Mouse (Mus musculus) large intestine, adult 2 months (tissue): ENCODE results near the gene H2-Ab1. TPM values are rescaled to one million over a fixed set of nuclear protein-coding genes. Genes with fewer than 3 reads are reported as not detected.
"Not testable (repeated sequence)": the region's sequence is repeated elsewhere in the genome, so short reads cannot be mapped to it uniquely, and the experiment has no call there.

Experiments used
- DNase-seq: peaks from one replicate; pipeline ENCODE4 v3.0.0-alpha.2; 2012; ENCODE audit warnings: low read depth, low spot score
- WGBS: fragments of 180-500 bp; shearing (Covaris S2); methylation state at CpG from one replicate; pipeline ENCODE4 v1.1.7; 2018; 5-methylcytosine and 5-hydroxymethylcytosine counted together
- polyA plus RNA-seq: library from polyadenylated mRNA; depleted of rRNA; stranded (reverse); fragments of >200 nt; gene quantifications from 2 replicates; pipeline ENCODE4 v1.2.3, GENCODE M21; 2012; rRNA removed

Gene H2-Ab1
- polyA plus RNA-seq, 1 experiment: 3,098 TPM

- DNase-seq: no peak
- 86% methylated on average over 2 of the region's 2 CpGs for WGBS
Measured at GRCm38 (mm10) chr17:34303789-34304188, 46.3 kb downstream of the H2-Ab1 start.

GRCm38 (mm10) chr17:34304751-34305150 is 47.3 kb downstream of the H2-Ab1 start:
- WGBS: 22% methylated on average over 4 of the region's 4 CpGs

GRCm38 (mm10) chr17:34305380-34306030 is 48.0 kb downstream of the H2-Ab1 start, which contains the start of gene H2-Eb1:
H2-Eb1 (plus strand) TSS chr17:34305867.
- no peak for DNase-seq

More at GRCm38 (mm10) chr17:34304751-34305150, 47.3 kb downstream of the H2-Ab1 start:
- no peak for DNase-seq

- WGBS: 78% methylated on average over 2 of the region's 2 CpGs
- no peak for DNase-seq
Measured at GRCm38 (mm10) chr17:34306407-34306806, 48.9 kb downstream of the H2-Ab1 start.

GRCm38 (mm10) chr17:34307216-34307615 is 49.7 kb downstream of the H2-Ab1 start:
- DNase-seq: no peak

- DNase-seq: no peak
- WGBS: 78% methylated on average over 4 of the region's 4 CpGs
Measured at GRCm38 (mm10) chr17:34308161-34308560, 50.7 kb downstream of the H2-Ab1 start.

- WGBS: 38% methylated on average over 10 of the region's 10 CpGs
- DNase-seq: no peak
Measured at GRCm38 (mm10) chr17:34309225-34309624, 51.7 kb downstream of the H2-Ab1 start.

GRCm38 (mm10) chr17:34309683-34310385 is 52.3 kb downstream of the H2-Ab1 start:
- WGBS: 30% methylated on average over 38 of the region's 38 CpGs
- DNase-seq: no peak

GRCm38 (mm10) chr17:34310526-34310925 is 53.0 kb downstream of the H2-Ab1 start:
- not testable (repeated sequence) for DNase-seq
- WGBS: 78% methylated on average over 3 of the region's 3 CpGs

GRCm38 (mm10) chr17:34312185-34312584 is 54.7 kb downstream of the H2-Ab1 start:
- 64% methylated on average over 1 of the region's 1 CpGs for WGBS

GRCm38 (mm10) chr17:34313393-34313792 is 55.9 kb downstream of the H2-Ab1 start:
- no peak for DNase-seq
- WGBS: 25% methylated on average over 3 of the region's 3 CpGs

More at GRCm38 (mm10) chr17:34312185-34312584, 54.7 kb downstream of the H2-Ab1 start:
- no peak for DNase-seq

GRCm38 (mm10) chr17:34314286-34314685 is 56.8 kb downstream of the H2-Ab1 start:
- WGBS: 50% methylated on average over 9 of the region's 9 CpGs

GRCm38 (mm10) chr17:34315512-34315911 is 58.0 kb downstream of the H2-Ab1 start:
- DNase-seq: no peak
- 76% methylated on average over 1 of the region's 1 CpGs for WGBS

More at GRCm38 (mm10) chr17:34314286-34314685, 56.8 kb downstream of the H2-Ab1 start:
- no peak for DNase-seq

GRCm38 (mm10) chr17:34316697-34317096 is 59.2 kb downstream of the H2-Ab1 start:
- WGBS: 80% methylated on average over 2 of the region's 2 CpGs

GRCm38 (mm10) chr17:34317275-34317674 is 59.8 kb downstream of the H2-Ab1 start:
- WGBS: 35% methylated on average over 2 of the region's 2 CpGs
- DNase-seq: no peak

More at GRCm38 (mm10) chr17:34316697-34317096, 59.2 kb downstream of the H2-Ab1 start:
- DNase-seq: no peak

Other genes starting within 250 kb of the H2-Ab1 start
- 17.0 and 21.3 TPM in 2 replicates for gene Ring1, start 233.0 kb upstream of the H2-Ab1 start, polyA plus RNA-seq
- 43.2 and 48.6 TPM in 2 replicates for gene H2-Ke6, start 229.6 kb upstream of the H2-Ab1 start, polyA plus RNA-seq
- 129 and 133 TPM in 2 replicates for gene Slc39a7, start 226.0 kb upstream of the H2-Ab1 start, polyA plus RNA-seq
- gene Rxrb, start 225.9 kb upstream of the H2-Ab1 start, polyA plus RNA-seq: 41.6 and 49.9 TPM in 2 replicates
- 0.60 and 0.95 TPM in 2 replicates for gene Col11a2, start 218.3 kb upstream of the H2-Ab1 start, polyA plus RNA-seq
- gene H2-Oa, start 165.3 kb upstream of the H2-Ab1 start, polyA plus RNA-seq: 16.5 and 21.5 TPM in 2 replicates
- gene H2-DMa, start 138.1 kb upstream of the H2-Ab1 start, polyA plus RNA-seq: 218 and 235 TPM in 2 replicates
- 85.8 and 92.2 TPM in 2 replicates for gene Brd2, start 135.1 kb upstream of the H2-Ab1 start, polyA plus RNA-seq
- gene H2-DMb2, start 114.4 kb upstream of the H2-Ab1 start, polyA plus RNA-seq: 31.0 and 41.3 TPM in 2 replicates
- gene H2-DMb1, start 104.6 kb upstream of the H2-Ab1 start, polyA plus RNA-seq: 322 and 350 TPM in 2 replicates
- gene Tap1, start 70.1 kb upstream of the H2-Ab1 start, polyA plus RNA-seq: 80.6 and 126 TPM in 2 replicates
- gene Psmb9, start 69.9 kb upstream of the H2-Ab1 start, polyA plus RNA-seq: 195 and 254 TPM in 2 replicates
- 391 and 440 TPM in 2 replicates for gene Psmb8, start 60.0 kb upstream of the H2-Ab1 start, polyA plus RNA-seq
- gene Tap2, start 54.2 kb upstream of the H2-Ab1 start, polyA plus RNA-seq: 44.9 and 56.5 TPM in 2 replicates
- gene H2-Ob, start 18.8 kb upstream of the H2-Ab1 start, polyA plus RNA-seq: 25.1 and 30.6 TPM in 2 replicates
- gene H2-Aa, start 30.1 kb downstream of the H2-Ab1 start, polyA plus RNA-seq: 1,441 and 1,600 TPM in 2 replicates
- 665 and 730 TPM in 2 replicates for gene H2-Eb1, start 48.2 kb downstream of the H2-Ab1 start, polyA plus RNA-seq
- 2.6 and 3.1 TPM in 2 replicates for gene H2-Eb2, start 68.0 kb downstream of the H2-Ab1 start, polyA plus RNA-seq
- 48.4 and 121 TPM in 2 replicates for gene Btnl2, start 97.1 kb downstream of the H2-Ab1 start, polyA plus RNA-seq
- gene Btnl1, start 119.4 kb downstream of the H2-Ab1 start, polyA plus RNA-seq: 81.1 and 155 TPM in 2 replicates
- 0.64 and 1.3 TPM in 2 replicates for gene BC051142, start 141.1 kb downstream of the H2-Ab1 start, polyA plus RNA-seq
- 55.9 and 102 TPM in 2 replicates for gene Btnl4, start 219.6 kb downstream of the H2-Ab1 start, polyA plus RNA-seq